Mouse (Mus musculus): ENCODE measurements around the gene Runx3.

The Runx3 gene

GRCm38 (mm10) chr4:135151111-135151987, 30.9 kb downstream of the Runx3 start:
- DNase-seq (ENCODE audit: low spot score), result no peak

DNA sequence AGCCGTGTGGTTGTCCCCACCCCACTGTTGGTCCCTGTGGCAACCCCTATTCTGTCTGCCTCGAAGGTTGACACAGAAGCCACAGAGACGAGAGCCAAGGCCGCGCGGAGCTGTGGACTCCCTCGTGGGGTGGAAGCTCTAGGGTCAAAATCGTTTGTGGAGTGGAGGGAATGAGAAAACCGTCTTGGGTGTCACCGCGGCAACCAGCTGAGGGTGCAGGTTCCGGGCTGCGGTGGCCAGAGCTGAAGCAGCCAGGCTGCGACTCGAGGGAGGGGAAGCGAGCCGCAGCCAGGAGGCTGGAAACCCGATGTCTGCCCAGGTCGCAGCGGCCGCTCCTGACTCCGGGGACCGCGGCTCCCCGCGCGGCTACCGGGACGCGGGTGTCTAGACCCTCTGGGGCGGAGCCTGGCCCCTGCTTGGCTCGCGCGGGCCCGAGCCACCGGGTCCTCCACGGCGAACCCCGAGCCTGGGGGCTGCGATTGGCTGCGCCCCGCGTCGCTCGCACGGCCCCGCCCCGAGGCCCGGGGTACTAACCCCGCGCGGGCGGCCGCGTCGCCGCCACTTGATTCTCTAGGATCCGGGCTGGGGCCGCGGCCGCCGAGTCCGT, 31.6 kb downstream of the Runx3 start:
- no peak for DNase-seq (ENCODE audit: low spot score)

GRCm38 (mm10) chr4:135152834-135153259, 32.4 kb downstream of the Runx3 start:
- no peak for DNase-seq (ENCODE audit: low spot score)

GRCm38 (mm10) chr4:135153260-135154088, 33.0 kb downstream of the Runx3 start:
- no peak for DNase-seq (ENCODE audit: low spot score)

- no peak for DNase-seq (ENCODE audit: low spot score)
These were observed 33.9 kb downstream of the Runx3 start for GRCm38 (mm10) chr4:135154089-135154949.

GRCm38 (mm10) chr4:135155106-135155800, 34.8 kb downstream of the Runx3 start:
- DNase-seq (ENCODE audit: low spot score), result no peak

DNA sequence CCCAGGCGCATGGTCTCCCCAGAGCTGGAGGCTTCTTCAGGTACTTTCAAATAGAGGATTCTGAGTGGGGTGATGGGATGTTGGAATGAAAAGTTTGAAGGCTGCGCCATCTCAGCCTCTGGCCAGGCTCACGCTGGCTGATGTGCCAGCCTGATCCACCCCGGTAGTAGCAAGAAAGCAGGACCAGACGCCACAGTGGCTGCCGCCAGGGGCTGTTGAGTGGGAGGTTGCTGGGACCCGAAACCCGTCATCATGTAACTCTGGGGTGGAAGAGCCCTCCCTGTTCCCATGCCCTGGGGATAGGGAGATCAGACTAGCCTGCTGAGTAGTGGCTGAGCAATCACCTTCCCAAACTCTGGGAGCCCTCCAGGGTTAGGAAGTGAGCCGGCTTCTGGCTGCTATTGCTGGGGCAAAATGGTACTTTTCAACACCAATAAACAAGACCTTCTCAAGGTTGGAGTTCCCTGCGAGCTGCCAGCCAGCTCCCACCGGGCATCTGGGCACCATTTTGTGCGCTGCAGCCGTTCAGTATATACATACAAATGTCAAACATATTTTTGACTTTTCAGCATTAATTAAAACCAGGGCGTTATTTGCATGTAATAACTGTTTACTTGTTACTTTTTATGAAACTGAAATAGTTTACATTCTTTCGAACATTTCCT, 35.5 kb downstream of the Runx3 start:
- DNase-seq (ENCODE audit: low spot score), result no peak

DNA sequence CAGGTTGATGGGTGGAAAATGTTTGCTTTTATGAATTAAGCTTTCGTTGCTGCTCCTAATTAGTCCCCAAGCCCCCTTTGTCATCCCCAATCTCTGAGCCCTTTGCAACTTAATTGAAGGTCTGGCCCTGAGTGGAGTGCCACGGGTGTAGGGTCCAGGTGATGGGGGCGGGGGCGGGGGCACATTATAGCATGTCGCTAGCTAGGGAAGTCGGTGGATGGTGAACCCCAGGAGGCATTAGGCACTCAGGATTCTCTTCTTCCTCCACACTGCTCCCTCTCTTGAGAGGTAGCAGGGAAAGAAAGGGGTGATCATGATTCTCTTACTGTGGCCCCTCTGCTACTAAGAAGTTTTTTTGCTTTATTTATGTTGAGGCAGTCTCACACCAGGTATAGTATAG, 36.1 kb downstream of the Runx3 start:
- no peak for DNase-seq (ENCODE audit: low spot score)

DNA sequence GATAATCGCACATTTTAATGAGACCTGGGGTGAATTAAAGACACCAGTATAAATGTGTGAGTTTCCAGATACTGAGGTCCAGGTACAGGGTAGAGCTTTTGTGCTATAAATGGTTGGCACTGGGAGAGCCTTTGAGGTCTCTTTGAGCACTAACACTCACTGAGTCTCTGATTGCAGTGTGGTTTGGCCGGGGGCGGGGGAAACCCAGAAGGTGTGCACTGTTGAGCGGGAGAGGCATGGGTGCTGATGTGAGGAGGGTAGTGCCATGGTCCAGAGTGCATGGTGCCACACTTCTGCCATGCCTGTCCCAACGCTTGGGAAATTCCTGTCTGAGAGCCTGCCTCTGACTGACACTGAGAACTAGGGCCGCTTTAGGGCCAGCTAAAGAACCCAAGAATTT, 36.9 kb downstream of the Runx3 start:
- DNase-seq (ENCODE audit: low spot score), result no peak

- DNase-seq (ENCODE audit: low spot score), result no peak
These were observed 38.4 kb downstream of the Runx3 start for GRCm38 (mm10) chr4:135158724-135159409.

DNA sequence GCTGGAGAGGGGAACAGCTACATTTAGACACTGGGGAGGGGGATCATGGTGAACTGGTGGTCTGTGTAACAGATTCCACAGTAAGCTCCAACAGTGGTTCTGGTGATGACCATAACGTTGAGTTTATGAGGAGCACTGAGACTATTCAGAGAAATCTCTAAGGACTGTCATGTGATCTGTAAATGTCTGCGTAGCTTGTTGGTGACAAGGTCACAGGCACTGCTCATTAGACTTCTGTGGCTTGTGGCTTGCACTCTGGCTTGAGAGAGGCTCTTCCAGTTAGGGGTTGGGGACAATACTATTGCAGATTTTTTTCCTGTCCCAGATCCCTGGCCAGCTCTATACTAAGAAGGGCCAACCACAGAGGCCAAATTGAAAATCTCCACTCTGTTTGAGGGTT, 39.2 kb downstream of the Runx3 start:
- DNase-seq (ENCODE audit: low spot score), result no peak

DNA sequence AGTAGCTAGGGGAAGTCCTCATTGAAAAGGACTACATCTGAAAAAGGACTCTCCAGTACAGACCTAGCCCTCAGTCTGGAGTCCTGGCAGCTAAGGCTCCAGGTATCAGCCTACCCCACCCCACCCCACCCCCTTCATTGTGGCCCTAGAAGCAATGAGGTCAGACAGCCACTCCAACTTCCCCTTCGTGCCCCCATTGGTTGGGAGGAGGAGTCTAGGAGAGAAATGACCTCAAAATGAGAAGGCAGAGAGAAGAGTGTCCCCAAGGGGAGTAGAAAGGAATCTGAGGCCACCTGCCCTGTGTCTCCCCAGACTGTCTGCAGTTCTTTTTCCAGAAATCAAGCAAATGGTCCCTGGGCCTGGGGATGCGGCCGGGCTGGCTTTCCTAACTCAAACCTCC, 39.7 kb downstream of the Runx3 start:
- no peak for DNase-seq (ENCODE audit: low spot score)

GRCm38 (mm10) chr4:135161441-135161840, 41.0 kb downstream of the Runx3 start:
- DNase-seq (ENCODE audit: low spot score), result no peak

GRCm38 (mm10) chr4:135165761-135166160, 45.3 kb downstream of the Runx3 start:
- no peak for DNase-seq (ENCODE audit: low spot score)

- no peak for DNase-seq (ENCODE audit: low spot score)
These were observed 46.2 kb downstream of the Runx3 start for GRCm38 (mm10) chr4:135166413-135167225.

- DNase-seq (ENCODE audit: low spot score), result no peak
These were observed 47.5 kb downstream of the Runx3 start for GRCm38 (mm10) chr4:135167816-135168527.

DNA sequence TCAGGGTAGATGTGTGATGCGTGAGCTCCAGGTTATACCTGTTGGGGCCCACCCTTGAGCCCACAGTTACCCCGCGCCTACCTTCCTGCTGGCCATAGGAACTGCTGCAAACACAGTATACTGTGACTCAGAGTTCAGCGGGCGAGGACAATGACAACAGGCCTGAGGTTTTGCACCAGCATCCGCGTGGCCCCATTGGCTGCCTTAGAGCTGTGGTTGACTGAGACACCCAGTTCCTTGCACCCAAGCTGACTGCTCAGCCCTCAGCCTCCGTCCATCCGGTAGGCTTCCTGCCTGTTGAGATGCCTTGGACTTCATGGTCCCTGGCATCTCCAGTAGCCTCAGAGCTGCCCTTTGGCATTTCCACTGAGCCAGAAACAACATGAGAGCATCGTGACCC, 48.6 kb downstream of the Runx3 start:
- DNase-seq (ENCODE audit: low spot score), result no peak

- no peak for DNase-seq (ENCODE audit: low spot score)
These were observed 49.0 kb downstream of the Runx3 start for GRCm38 (mm10) chr4:135169501-135169900.
